Mouse (Mus musculus) liver, adult 2 months (tissue): ENCODE results near the gene Gimap9. TPM values are rescaled to one million over a fixed set of nuclear protein-coding genes. Genes with fewer than 3 reads are reported as not detected.

ENCODE experiments used
- DNase-seq: peaks from one replicate; pipeline ENCODE4 v3.0.0-alpha.2; 2011; ENCODE audit warnings: low read depth, low spot score; ENCODE audit errors: extremely low read depth
- H3K27ac ChIP-seq: fragments of 200-500 bp; replicated peaks from 2 replicates; pipeline ENCODE4 v1.5.1; 2012; ENCODE audit warnings: low read depth, mild to moderate bottlenecking, control low read depth, inconsistent platforms, low read length; ENCODE audit not compliant: insufficient read depth
- H3K27me3 ChIP-seq: fragments of 200-500 bp; 2 replicates; pipeline ENCODE4 v1.6.1; 2012; ENCODE audit warnings: mild to moderate bottlenecking, moderate library complexity, low read length, inconsistent platforms; ENCODE audit not compliant: control insufficient read depth, insufficient read depth
- H3K36me3 ChIP-seq: fragments of 200-500 bp; 2 replicates; pipeline ENCODE4 v1.6.1; 2012; ENCODE audit warnings: low read length, inconsistent platforms; ENCODE audit not compliant: control insufficient read depth, insufficient read depth
- H3K4me1 ChIP-seq: fragments of 200-500 bp; 2 replicates; pipeline ENCODE4 v1.6.1; 2011; ENCODE audit warnings: low read length; ENCODE audit not compliant: control insufficient read depth, insufficient read depth
- H3K4me3 ChIP-seq: fragments of 200-500 bp; 2 replicates; pipeline ENCODE4 v1.5.1; 2011; ENCODE audit warnings: low read depth, mild to moderate bottlenecking, control low read depth, low read length, moderate library complexity; ENCODE audit not compliant: insufficient read depth
- H3K79me2 ChIP-seq: fragments of 200-500 bp; 2 replicates; pipeline ENCODE4 v1.6.1; 2012; ENCODE audit warnings: inconsistent platforms, mild to moderate bottlenecking, low read length, moderate library complexity; ENCODE audit not compliant: control insufficient read depth, insufficient read depth
- H3K9ac ChIP-seq: fragments of 200-500 bp; 2 replicates; pipeline ENCODE4 v1.6.1; 2012; ENCODE audit warnings: low read depth, mild to moderate bottlenecking, control low read depth, inconsistent platforms, low read length
- CTCF ChIP-seq: fragments of 200-500 bp; IDR thresholded peaks from 2 replicates; pipeline ENCODE4 v1.5.1; 2011; ENCODE audit warnings: low read depth, low read length, control low read depth
- POLR2A ChIP-seq: fragments of 200-500 bp; IDR thresholded peaks from 2 replicates; pipeline ENCODE4 v1.6.1; 2011; ENCODE audit warnings: low read length, control low read depth; ENCODE audit not compliant: insufficient read depth; ENCODE audit errors: extremely low read depth
- WGBS: fragments of 180-500 bp; shearing (Covaris S2); methylation state at CpG from one replicate; pipeline ENCODE4 v1.1.7; 2018; 5-methylcytosine and 5-hydroxymethylcytosine counted together
- polyA plus RNA-seq: library from polyadenylated mRNA; depleted of rRNA; stranded (reverse); fragments of >200 nt; gene quantifications from 2 replicates; pipeline ENCODE4 v1.2.3, GENCODE M21; 2012
- total RNA-seq: library from RNA; depleted of rRNA; stranded (reverse); fragments of >200 nt; gene quantifications from 2 replicates; pipeline ENCODE4 v1.2.3, GENCODE M21; 2014

Gene Gimap9
- total and polyA plus RNA-seq, 2 experiments, result 4.2 to 12.2 TPM

GRCm38 (mm10) chr6:48697555-48697930, 21.6 kb downstream of the Gimap9 start:
- WGBS, result 34% methylated on average over 1 of the region's 1 CpGs
- Histone ChIP-seq H3K27me3 (no peaks in the 10 kb centered on the region), H3K36me3 (peaks cover 4% of the 10 kb centered on the region; the same call in 1 of the 2 replicates), H3K79me2 (no peaks in the 10 kb centered on the region), H3K9ac (no peak overlapping the region), H3K27ac (no peak overlapping the region; the same call in 1 of the 2 replicates), H3K4me1 (no peaks in the 10 kb centered on the region; the same call in 1 of the 2 replicates), H3K4me3 (no peak overlapping the region)
- DNase-seq, result no peak
- TF ChIP-seq POLR2A, result no peak
- TF ChIP-seq CTCF, result no peak

DNA sequence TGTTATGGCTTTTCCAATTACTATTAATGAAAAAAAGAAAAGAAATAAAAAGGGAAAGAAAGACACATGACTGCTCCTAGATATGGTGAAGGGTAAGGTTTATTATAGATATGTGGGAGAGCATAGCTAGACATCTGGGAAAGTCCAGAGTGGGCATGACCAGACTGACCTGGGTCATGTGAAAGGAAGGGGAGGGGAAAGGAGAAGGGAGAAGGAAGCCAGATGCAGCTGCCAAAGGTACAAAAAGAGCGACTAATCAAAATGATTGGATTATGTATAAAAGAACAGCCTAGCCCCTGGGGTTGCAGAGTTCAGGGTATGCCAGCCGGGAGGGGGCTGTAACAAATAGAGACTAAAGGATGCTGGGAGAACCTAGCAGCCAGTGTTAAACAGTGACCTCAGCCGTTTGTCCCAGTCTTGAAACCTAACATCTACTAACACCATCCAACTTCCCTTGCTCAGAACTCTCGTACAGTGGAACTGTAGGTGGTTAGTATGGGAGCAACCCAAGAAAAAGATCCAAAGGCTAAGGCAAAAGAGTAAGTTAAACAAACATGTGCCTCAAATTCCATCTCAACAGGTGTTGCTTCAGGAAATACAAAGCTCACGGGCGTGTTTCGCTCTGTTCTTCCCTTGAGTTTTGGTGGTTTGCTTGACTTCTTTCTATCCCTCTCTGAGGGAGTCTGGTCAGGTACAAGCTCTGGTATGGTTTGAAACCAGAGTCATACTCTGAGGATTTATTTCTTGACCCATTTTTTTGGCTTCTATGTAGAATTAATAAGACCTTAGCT, 22.3 kb downstream of the Gimap9 start:
- H3K79me2 ChIP-seq, result no peaks in the 10 kb centered on the region
- TF ChIP-seq POLR2A (no peak), CTCF (no peak)
- peak overlapping the region; percentile 55 for H3K27ac ChIP-seq
- DNase-seq, result no peak
- peaks cover under 1% of the 10 kb centered on the region; the same call in 1 of the 2 replicates for H3K4me1 ChIP-seq
- no peak overlapping the region for H3K4me3 ChIP-seq
- H3K36me3 ChIP-seq, result 0 out of 2 replicates have a peak, but pooled peaks cover 4% of the 10 kb centered on the region
- no peak overlapping the region for H3K9ac ChIP-seq
- H3K27me3 ChIP-seq, result no peaks in the 10 kb centered on the region
- WGBS, result 87% methylated on average over 7 of the region's 7 CpGs

GRCm38 (mm10) chr6:48698888-48699287, 23.0 kb downstream of the Gimap9 start:
- Histone ChIP-seq H3K36me3 (0 out of 2 replicates have a peak, but pooled peaks cover 4% of the 10 kb centered on the region), H3K4me3 (no peak overlapping the region), H3K9ac (no peak overlapping the region), H3K79me2 (no peaks in the 10 kb centered on the region), H3K27ac (peak overlapping the region; percentile 70; the same call in 1 of the 2 replicates), H3K27me3 (no peaks in the 10 kb centered on the region), H3K4me1 (peaks cover 4% of the 10 kb centered on the region; the same call in 1 of the 2 replicates)
- DNase-seq, result no peak
- TF ChIP-seq POLR2A (no peak), CTCF (no peak)
- 83% methylated on average over 3 of the region's 3 CpGs for WGBS

GRCm38 (mm10) chr6:48700251-48701075, 24.5 kb downstream of the Gimap9 start:
- no peak for DNase-seq
- H3K79me2 ChIP-seq, result no peaks in the 10 kb centered on the region
- 0 out of 2 replicates have a peak, but pooled peaks cover 4% of the 10 kb centered on the region for H3K36me3 ChIP-seq
- H3K27me3 ChIP-seq, result no peaks in the 10 kb centered on the region
- H3K4me3 ChIP-seq, result no peak overlapping the region
- H3K4me1 ChIP-seq, result peaks cover 4% of the 10 kb centered on the region; the same call in 1 of the 2 replicates
- H3K27ac ChIP-seq, result peak overlapping the region; percentile 69
- 66% methylated on average over 5 of the region's 5 CpGs for WGBS
- H3K9ac ChIP-seq, result no peak overlapping the region
- no peak for TF ChIP-seq CTCF
- no peak for TF ChIP-seq POLR2A

DNA sequence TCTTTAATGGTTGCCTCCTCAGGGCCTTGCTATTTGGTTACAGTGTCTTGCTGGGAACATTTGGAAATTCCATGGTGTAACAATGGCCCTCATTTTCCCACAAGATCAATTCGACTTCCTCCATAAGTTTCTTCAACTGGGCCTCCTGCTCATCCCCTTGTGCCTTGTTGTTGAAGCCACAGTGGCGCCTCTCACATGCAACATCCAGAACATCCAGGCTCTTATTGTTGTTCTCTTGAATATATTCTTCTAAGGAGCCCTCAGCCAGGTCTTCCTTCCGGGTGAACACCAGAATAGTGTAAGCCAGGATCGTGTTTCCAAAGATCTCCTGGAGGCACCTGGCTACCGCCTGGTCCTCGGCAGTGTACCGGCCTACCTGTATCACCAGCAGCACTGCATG, 26.2 kb downstream of the Gimap9 start:
- Histone ChIP-seq H3K4me3 (no peak overlapping the region), H3K4me1 (peaks cover 4% of the 10 kb centered on the region; the same call in 1 of the 2 replicates), H3K27ac (peak overlapping the region; percentile 59), H3K27me3 (no peaks in the 10 kb centered on the region), H3K79me2 (no peaks in the 10 kb centered on the region), H3K36me3 (peaks cover 4% of the 10 kb centered on the region; the same call in 1 of the 2 replicates), H3K9ac (no peak overlapping the region)
- TF ChIP-seq CTCF, result no peak
- no peak for TF ChIP-seq POLR2A
- 90% methylated on average over 7 of the region's 7 CpGs for WGBS
- DNase-seq, result no peak
